ENCODE assay signal across 9 mouse cellular contexts in genomic region chr14:16572755-16573340, GRCm38 (mm10).
A peak's percentile ranks its signal among the peaks of the same experiment; 100 is the strongest.
DNase-seq lines count a peak whose midpoint lies in the region; ATAC-seq lines count a peak whose summit lies in the region.
"Had no signal": no experiment of that assay in that cellular context is flagged by ENCODE, and none has a peak within 500 bp of the region (broad histone marks: within the 10 kb centered on the region; RNA-seq: fewer than 3 reads in every experiment).

No protein-coding gene starts in this region.

- intact Hi-C loops in heart, postnatal 10 days (cut with DNase I): loop anchor here (2.0 to 10.0 kb wide), 3 partner anchors 76 to 832 kb away; no protein-coding TSS in a partner anchor

- no peak for ATAC-seq in heart, embryonic 11.5 days (replicated peaks; ENCODE audit: insufficient number of reproducible peaks, low FRiP score, low TSS enrichment)
- ATAC-seq in forebrain, embryonic 16.5 days: no peak
- ATAC-seq in liver, embryonic 12.5 days: no peak

- H3K9me3 ChIP-seq in heart, embryonic 11.5 days (replicated peaks; ENCODE audit: control insufficient read depth, low read length): no peaks in the 10 kb centered on the region
- no peaks in the 10 kb centered on the region for H3K9me3 ChIP-seq in forebrain, embryonic 16.5 days (ENCODE audit: control insufficient read depth, low read length)
- no peaks in the 10 kb centered on the region for H3K9me3 ChIP-seq in liver, embryonic 12.5 days (replicated peaks)

- H3K9ac ChIP-seq in heart, embryonic 11.5 days (ENCODE audit: low read depth, low read length): peak overlapping the region; percentile 67
- H3K9ac ChIP-seq in forebrain, embryonic 16.5 days (replicated peaks; ENCODE audit: low read depth, low read length): no peak overlapping the region
- H3K9ac ChIP-seq in liver, embryonic 12.5 days: no peak overlapping the region

- H3K4me1 ChIP-seq in heart, embryonic 11.5 days (ENCODE audit: control insufficient read depth, insufficient read depth, low read length): peaks cover 19% of the 10 kb centered on the region
- peaks cover 9% of the 10 kb centered on the region; the same call in 1 of the 2 replicates for H3K4me1 ChIP-seq in forebrain, embryonic 16.5 days (replicated peaks; ENCODE audit: control insufficient read depth, insufficient read depth, low read length)
- peaks cover 6% of the 10 kb centered on the region; the same call in 1 of the 2 replicates for H3K4me1 ChIP-seq in liver, embryonic 12.5 days

- H3K27ac ChIP-seq in heart, embryonic 11.5 days (ENCODE audit: low read depth, low read length): peak overlapping the region; percentile 29; the same call in 1 of the 2 replicates
- no peak overlapping the region for H3K27ac ChIP-seq in forebrain, embryonic 16.5 days (ENCODE audit: low read length)
- peak overlapping the region; percentile 37; the same call in 1 of the 2 replicates for H3K27ac ChIP-seq in liver, embryonic 12.5 days

- no peak for DNase-seq in heart, postnatal 10 days
- DNase-seq in R1 (ENCODE audit: low read depth, low spot score): peak; percentile 46
- no peak for DNase-seq in right cerebral cortex, postnatal 10 days (ENCODE audit: low spot score in 2 of 2)
- no peak for DNase-seq in adrenal gland, postnatal 25 days
- DNase-seq in right cerebral cortex, postnatal 14 days: no peak

- 1% methylated on average over 8 of the region's 8 CpGs for WGBS in heart, embryonic 11.5 days (ENCODE audit: insufficient replicate concordance)
- 23% methylated on average over 8 of the region's 8 CpGs for WGBS in forebrain, embryonic 16.5 days
- WGBS in liver, embryonic 12.5 days (ENCODE audit: insufficient replicate concordance): 30% methylated on average over 8 of the region's 8 CpGs

- H3K4me2 ChIP-seq in heart, embryonic 11.5 days: peak overlapping the region; percentile 73
- peak overlapping the region; percentile 28 for H3K4me2 ChIP-seq in forebrain, embryonic 16.5 days (ENCODE audit: low read length)
- peak overlapping the region; percentile 57 for H3K4me2 ChIP-seq in liver, embryonic 12.5 days

- H3K27me3 ChIP-seq in heart, embryonic 11.5 days (ENCODE audit: control insufficient read depth, insufficient read depth, low read length): no peaks in the 10 kb centered on the region
- H3K27me3 ChIP-seq in forebrain, embryonic 16.5 days (replicated peaks; ENCODE audit: control insufficient read depth, insufficient read depth, low read length): peaks cover 23% of the 10 kb centered on the region
- peaks cover 51% of the 10 kb centered on the region for H3K27me3 ChIP-seq in liver, embryonic 12.5 days (replicated peaks)

- peak overlapping the region; percentile 60 for H3K4me3 ChIP-seq in heart, embryonic 11.5 days (ENCODE audit: low read depth, low read length)
- peak overlapping the region; percentile 67 for H3K4me3 ChIP-seq in forebrain, embryonic 16.5 days (replicated peaks; ENCODE audit: low read length)
- peak overlapping the region; percentile 52 for H3K4me3 ChIP-seq in liver, embryonic 12.5 days
- H3K4me3 ChIP-seq: erythroblast, embryonic 14.5 days had no signal

- no peaks in the 10 kb centered on the region for H3K36me3 ChIP-seq in heart, embryonic 11.5 days (ENCODE audit: control insufficient read depth, insufficient read depth, low read length)
- H3K36me3 ChIP-seq in forebrain, embryonic 16.5 days (ENCODE audit: control insufficient read depth, insufficient read depth): no peaks in the 10 kb centered on the region
- no peaks in the 10 kb centered on the region for H3K36me3 ChIP-seq in liver, embryonic 12.5 days
